Mouse (Mus musculus) kidney, embryonic 16.5 days (tissue): ENCODE measurements around the gene Lrrc75b. TPM values are rescaled to one million over a fixed set of nuclear protein-coding genes. Genes with fewer than 3 reads are reported as not detected.

ENCODE experiments used
- ATAC-seq: fragments of 200-750 bp; cut with Nextera tagmentation; 2 replicates; pipeline ENCODE4 v1.8.0; 2017; ENCODE audit warnings: moderate TSS enrichment; ENCODE audit not compliant: low FRiP score, low TSS enrichment
- H3K27ac ChIP-seq: fragments of 300-500 bp; sonication (generic); 2 replicates; pipeline ENCODE4 v1.5.1; 2014; ENCODE audit warnings: low read length
- H3K27me3 ChIP-seq: fragments of 300-500 bp; sonication (generic); 2 replicates; pipeline ENCODE4 v1.6.1; 2014; ENCODE audit warnings: low read length, control low read depth, mixed read lengths; ENCODE audit not compliant: insufficient read depth
- H3K36me3 ChIP-seq: fragments of 300-500 bp; sonication (generic); 2 replicates; pipeline ENCODE4 v1.6.1; 2014; ENCODE audit warnings: low read length, control low read depth, mixed read lengths; ENCODE audit not compliant: insufficient read depth
- H3K4me1 ChIP-seq: fragments of 300-500 bp; sonication (generic); 2 replicates; pipeline ENCODE4 v1.6.1; 2014; ENCODE audit warnings: low read length, control low read depth, mixed read lengths; ENCODE audit not compliant: insufficient read depth
- H3K4me2 ChIP-seq: fragments of 300-500 bp; sonication (generic); replicated peaks from 2 replicates; pipeline ENCODE4 v1.6.1; 2014; ENCODE audit warnings: low read depth, low read length
- H3K4me3 ChIP-seq: fragments of 300-500 bp; sonication (generic); 2 replicates; pipeline ENCODE4 v1.5.1; 2014; ENCODE audit warnings: mild to moderate bottlenecking, low read length
- H3K9ac ChIP-seq: fragments of 300-500 bp; sonication (generic); replicated peaks from 2 replicates; pipeline ENCODE4 v1.6.1; 2014; ENCODE audit warnings: low read length
- H3K9me3 ChIP-seq: fragments of 300-500 bp; sonication (generic); 2 replicates; pipeline ENCODE4 v1.6.1; 2016; ENCODE audit warnings: low read length, control low read depth
- WGBS: fragments of 180-500 bp; shearing (Covaris S2); extraction: QIAGEN DNeasy Blood & Tissue Kit; methylation state at CpG from one replicate; pipeline ENCODE4 v1.1.7; 2014; 5-methylcytosine and 5-hydroxymethylcytosine counted together
- polyA plus RNA-seq: library from polyadenylated mRNA; unstranded; fragments of >200 nt; fragmentation: Nextera tagmentation; extraction: Ambion mirVana; gene quantifications from 2 replicates; pipeline ENCODE4 v1.2.1, GENCODE M21; 2015

Lrrc75b gene
- polyA plus RNA-seq, 1 experiment from 2014 or later: 3.8 TPM

- peaks cover 48% of the 10 kb centered on the region for H3K4me1 ChIP-seq
Measured at GRCm38 (mm10) chr10:75589129-75589528, 29.0 kb upstream of the Lrrc75b start, which contains the start of gene Ggt5. Ggt5 (plus strand) TSS chr10:75589340.

GRCm38 (mm10) chr10:75588336-75588735 is 28.2 kb upstream of the Lrrc75b start:
- Histone ChIP-seq H3K9ac (no peak overlapping the region), H3K27me3 (no peaks in the 10 kb centered on the region), H3K27ac (peak overlapping the region; percentile 41), H3K9me3 (no peaks in the 10 kb centered on the region), H3K4me2 (no peak overlapping the region), H3K4me1 (peaks cover 48% of the 10 kb centered on the region), H3K4me3 (no peak overlapping the region), H3K36me3 (no peaks in the 10 kb centered on the region)
- WGBS: 33% methylated on average over 5 of the region's 5 CpGs
- ATAC-seq: 0 out of 2 replicates have a peak, but pooled peaks have one; percentile 17

More at GRCm38 (mm10) chr10:75589129-75589528, 29.0 kb upstream of the Lrrc75b start, which contains the start of gene Ggt5:
- peak within 1 kb of the TSS; percentile 26 for H3K4me3 ChIP-seq
- ATAC-seq: peak; percentile 25; the same call in 1 of the 2 replicates
- peak within 1 kb of the TSS; percentile 43 for H3K4me2 ChIP-seq
- no peaks in the 10 kb centered on the region for H3K9me3 ChIP-seq
- peak within 1 kb of the TSS; percentile 84 for H3K27ac ChIP-seq
- 13% methylated on average over 5 of the region's 5 CpGs for WGBS
- H3K27me3 ChIP-seq: no peaks in the 10 kb centered on the region
- no peaks in the 10 kb centered on the region for H3K36me3 ChIP-seq
- peak within 1 kb of the TSS; percentile 22 for H3K9ac ChIP-seq

GRCm38 (mm10) chr10:75587781-75588180 is 27.7 kb upstream of the Lrrc75b start:
- Histone ChIP-seq H3K9ac (no peak overlapping the region), H3K27me3 (no peaks in the 10 kb centered on the region), H3K4me2 (no peak overlapping the region), H3K4me1 (peaks cover 48% of the 10 kb centered on the region), H3K9me3 (no peaks in the 10 kb centered on the region), H3K27ac (peak overlapping the region; percentile 41), H3K4me3 (no peak overlapping the region), H3K36me3 (no peaks in the 10 kb centered on the region)
- ATAC-seq: no peak
- 79% methylated on average over 4 of the region's 4 CpGs for WGBS

- no peak for ATAC-seq
- H3K9ac ChIP-seq: no peak overlapping the region
- WGBS: 89% methylated on average over 1 of the region's 1 CpGs
- H3K9me3 ChIP-seq: no peaks in the 10 kb centered on the region
- no peak overlapping the region for H3K27ac ChIP-seq
- H3K4me1 ChIP-seq: peaks cover 42% of the 10 kb centered on the region
- H3K36me3 ChIP-seq: no peaks in the 10 kb centered on the region
- no peak overlapping the region for H3K4me2 ChIP-seq
- no peaks in the 10 kb centered on the region for H3K27me3 ChIP-seq
- no peak overlapping the region for H3K4me3 ChIP-seq
Measured at GRCm38 (mm10) chr10:75586553-75586879, 26.4 kb upstream of the Lrrc75b start.

GRCm38 (mm10) chr10:75585876-75586552 is 25.9 kb upstream of the Lrrc75b start:
- Histone ChIP-seq H3K36me3 (no peaks in the 10 kb centered on the region), H3K9ac (no peak overlapping the region; the same call in 1 of the 2 replicates), H3K27me3 (no peaks in the 10 kb centered on the region), H3K4me1 (peaks cover 37% of the 10 kb centered on the region), H3K9me3 (no peaks in the 10 kb centered on the region), H3K27ac (no peak overlapping the region), H3K4me2 (peak overlapping the region; percentile 35; the same call in 1 of the 2 replicates), H3K4me3 (no peak overlapping the region)
- peak; percentile 55; the same call in 1 of the 2 replicates for ATAC-seq
- WGBS: 17% methylated on average over 20 of the region's 20 CpGs

- no peaks in the 10 kb centered on the region for H3K4me1 ChIP-seq
- H3K9ac ChIP-seq: no peak overlapping the region
- H3K9me3 ChIP-seq: no peaks in the 10 kb centered on the region
- no peaks in the 10 kb centered on the region for H3K27me3 ChIP-seq
- H3K36me3 ChIP-seq: no peaks in the 10 kb centered on the region
- ATAC-seq: no peak
- 81% methylated on average over 6 of the region's 6 CpGs for WGBS
- no peak overlapping the region for H3K4me2 ChIP-seq
- no peak overlapping the region for H3K4me3 ChIP-seq
- H3K27ac ChIP-seq: no peak overlapping the region
Measured at GRCm38 (mm10) chr10:75579129-75579528, 19.0 kb upstream of the Lrrc75b start.

- no peaks in the 10 kb centered on the region for H3K36me3 ChIP-seq
- no peak overlapping the region for H3K4me3 ChIP-seq
- H3K9ac ChIP-seq: no peak overlapping the region
- ATAC-seq: peak; percentile 28; the same call in 1 of the 2 replicates
- no peaks in the 10 kb centered on the region for H3K27me3 ChIP-seq
- H3K9me3 ChIP-seq: no peaks in the 10 kb centered on the region
- H3K27ac ChIP-seq: peak overlapping the region; percentile 76
- no peak overlapping the region for H3K4me2 ChIP-seq
- H3K4me1 ChIP-seq: peaks cover 14% of the 10 kb centered on the region; the same call in 1 of the 2 replicates
- 88% methylated on average over 9 of the region's 9 CpGs for WGBS
Measured at GRCm38 (mm10) chr10:75573965-75574364, 13.8 kb upstream of the Lrrc75b start.

- ATAC-seq: peak; percentile 80
- 35% methylated on average over 10 of the region's 10 CpGs for WGBS
- H3K27me3 ChIP-seq: no peaks in the 10 kb centered on the region
- H3K36me3 ChIP-seq: no peaks in the 10 kb centered on the region
- H3K4me2 ChIP-seq: no peak overlapping the region; the same call in 1 of the 2 replicates
- H3K9me3 ChIP-seq: no peaks in the 10 kb centered on the region
- peaks cover 20% of the 10 kb centered on the region for H3K4me1 ChIP-seq
- peak overlapping the region; percentile 76 for H3K27ac ChIP-seq
- no peak overlapping the region for H3K9ac ChIP-seq
- no peak overlapping the region for H3K4me3 ChIP-seq
Measured at GRCm38 (mm10) chr10:75573181-75573580, 13.1 kb upstream of the Lrrc75b start.

GRCm38 (mm10) chr10:75571937-75572336 is 11.8 kb upstream of the Lrrc75b start:
- Histone ChIP-seq H3K27ac (peak overlapping the region; percentile 31; the same call in 1 of the 2 replicates), H3K4me2 (peak overlapping the region; percentile 19)
- 53% methylated on average over 9 of the region's 9 CpGs for whole genome bisulfite sequencing

More at GRCm38 (mm10) chr10:75571937-75572336, 11.8 kb upstream of the Lrrc75b start:
- Histone ChIP-seq H3K4me3 (no peak overlapping the region; the same call in 1 of the 2 replicates), H3K36me3 (no peaks in the 10 kb centered on the region), H3K9me3 (no peaks in the 10 kb centered on the region), H3K27me3 (no peaks in the 10 kb centered on the region), H3K9ac (no peak overlapping the region), H3K4me1 (peaks cover 26% of the 10 kb centered on the region)
- ATAC-seq: no peak
